Mouse (Mus musculus): Measurements from ENCODE around the gene Ppp1r12b.

The Ppp1r12b gene

GRCm38 (mm10) chr1:134938233-134938632 lies 17.5 kb downstream of the Ppp1r12b start:
- DNase-seq, result no peak

GRCm38 (mm10) chr1:134936335-134936734 lies 19.4 kb downstream of the Ppp1r12b start:
- DNase-seq, result no peak

- no peak for DNase-seq
Observed at GRCm38 (mm10) chr1:134932431-134932830, 23.3 kb downstream of the Ppp1r12b start.

GRCm38 (mm10) chr1:134919010-134919409 lies 36.7 kb downstream of the Ppp1r12b start:
- no peak for DNase-seq

GRCm38 (mm10) chr1:134915421-134915820 lies 40.3 kb downstream of the Ppp1r12b start:
- DNase-seq, result no peak

GRCm38 (mm10) chr1:134913535-134913934 lies 42.2 kb downstream of the Ppp1r12b start:
- peak; percentile 24 for DNase-seq

- DNase-seq, result no peak
Observed at GRCm38 (mm10) chr1:134911892-134912291, 43.9 kb downstream of the Ppp1r12b start.

GRCm38 (mm10) chr1:134910037-134910436 lies 45.7 kb downstream of the Ppp1r12b start:
- DNase-seq, result no peak

GRCm38 (mm10) chr1:134909442-134909841 lies 46.3 kb downstream of the Ppp1r12b start:
- no peak for DNase-seq

- no peak for DNase-seq
Observed at GRCm38 (mm10) chr1:134902051-134902619, 53.6 kb downstream of the Ppp1r12b start.

GRCm38 (mm10) chr1:134896008-134896407 lies 59.7 kb downstream of the Ppp1r12b start:
- no peak for DNase-seq

- no peak for DNase-seq
Observed at GRCm38 (mm10) chr1:134894803-134895202, 60.9 kb downstream of the Ppp1r12b start.

- DNase-seq, result no peak
Observed at GRCm38 (mm10) chr1:134891916-134892315, 63.8 kb downstream of the Ppp1r12b start.

GRCm38 (mm10) chr1:134889629-134890028 lies 66.1 kb downstream of the Ppp1r12b start:
- DNase-seq, result no peak

GRCm38 (mm10) chr1:134875800-134876199 lies 79.9 kb downstream of the Ppp1r12b start:
- DNase-seq, result no peak

- no peak for DNase-seq
Observed at GRCm38 (mm10) chr1:134872678-134873077, 83.1 kb downstream of the Ppp1r12b start.

- no peak for DNase-seq
Observed at GRCm38 (mm10) chr1:134866426-134866825, 89.3 kb downstream of the Ppp1r12b start.

- DNase-seq, result no peak
Observed at GRCm38 (mm10) chr1:134865552-134865951, 90.2 kb downstream of the Ppp1r12b start.

- DNase-seq, result no peak
Observed at GRCm38 (mm10) chr1:134860538-134860937, 95.2 kb downstream of the Ppp1r12b start.

- peak; percentile 76 for DNase-seq
Observed at GRCm38 (mm10) chr1:134858344-134859053, 97.2 kb downstream of the Ppp1r12b start.

GRCm38 (mm10) chr1:134854325-134854982 lies 101.3 kb downstream of the Ppp1r12b start:
- DNase-seq, result peak; percentile 83

GRCm38 (mm10) chr1:134852797-134853196 lies 102.9 kb downstream of the Ppp1r12b start:
- no peak for DNase-seq

GRCm38 (mm10) chr1:134851211-134851610 lies 104.5 kb downstream of the Ppp1r12b start:
- DNase-seq, result no peak

- DNase-seq, result no peak
Observed at GRCm38 (mm10) chr1:134850361-134850760, 105.4 kb downstream of the Ppp1r12b start.
